Mouse (Mus musculus): Measurements from ENCODE around the gene H2-DMb2.

Gene H2-DMb2

DNA sequence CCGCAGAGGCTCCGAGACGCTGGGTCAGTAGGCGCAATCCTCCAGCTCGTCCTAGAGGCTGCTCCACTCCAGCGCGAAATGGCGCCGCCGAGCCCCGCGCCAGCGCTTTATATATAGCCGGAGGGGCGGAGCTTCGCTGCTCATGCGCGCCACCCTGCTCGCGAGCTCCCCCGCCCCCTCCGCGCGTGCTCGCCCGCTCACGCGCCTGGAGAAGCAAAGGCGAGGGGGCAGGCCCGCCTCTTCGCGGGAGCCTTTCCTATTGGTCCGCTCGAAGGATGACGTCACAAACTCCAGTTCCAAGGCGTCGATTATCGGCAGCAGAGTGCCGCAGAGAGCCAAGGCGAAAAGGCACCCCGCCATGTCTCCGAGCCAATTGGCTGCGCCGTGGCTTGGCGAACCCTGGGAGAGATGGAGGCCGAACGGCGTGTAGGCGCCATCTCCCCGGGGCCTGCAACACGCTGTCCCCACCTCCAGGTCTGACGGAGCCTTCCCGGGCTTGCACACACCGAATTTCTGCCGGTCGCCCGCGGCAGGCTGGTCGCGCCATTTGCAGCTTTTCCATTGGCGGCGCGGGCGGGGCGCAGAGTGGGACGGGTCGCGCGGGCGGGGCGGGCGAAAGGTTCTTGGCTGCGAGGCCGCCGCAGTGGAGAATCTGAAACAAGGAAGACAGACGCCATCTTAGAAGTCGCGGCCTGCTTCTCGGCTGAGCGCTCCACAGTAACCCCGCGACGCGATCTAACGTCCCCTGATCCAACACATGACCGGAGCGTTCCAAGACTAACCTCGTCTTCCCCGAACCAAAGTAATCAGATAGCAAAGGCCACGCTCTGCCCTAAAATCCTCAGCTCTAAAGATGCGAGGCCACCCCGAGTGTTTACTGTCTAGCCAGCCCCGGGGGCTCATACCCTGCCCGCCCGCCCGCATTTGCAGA lies 23.6 kb upstream of the H2-DMb2 start, which contains the start of gene H2-DMa:
H2-DMa (plus strand) TSS at position 293 of the 931 bp plus-strand sequence.
- DNase-seq: peak; percentile 99

DNA sequence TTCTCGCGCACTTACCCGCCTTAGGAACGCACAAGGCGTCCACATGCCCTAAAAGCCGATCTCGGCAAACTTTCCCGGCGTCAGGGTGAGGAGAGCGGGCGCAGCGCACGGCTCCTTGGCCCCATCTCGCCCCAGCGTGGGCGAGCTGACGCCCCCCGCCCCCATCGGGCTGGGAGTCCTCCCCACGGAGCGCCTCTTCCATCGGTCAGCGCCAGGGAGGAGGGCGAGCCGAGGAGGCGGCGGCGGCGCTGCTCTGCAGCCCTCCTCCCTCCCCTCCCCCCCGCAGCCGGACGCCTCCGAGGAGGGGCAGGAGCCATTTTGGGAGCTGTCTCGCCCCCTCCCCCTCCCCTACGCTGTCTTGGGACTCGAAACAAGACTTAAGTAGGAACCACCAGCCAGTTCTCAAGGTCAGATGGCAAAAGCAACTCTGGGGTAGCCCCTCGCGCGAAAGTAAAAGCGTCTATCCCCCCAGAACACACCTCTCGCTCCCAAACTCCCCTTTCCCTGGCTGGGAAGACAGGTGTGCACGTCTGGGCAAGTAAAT lies 22.9 kb upstream of the H2-DMb2 start:
- DNase-seq: peak; percentile 88

DNA sequence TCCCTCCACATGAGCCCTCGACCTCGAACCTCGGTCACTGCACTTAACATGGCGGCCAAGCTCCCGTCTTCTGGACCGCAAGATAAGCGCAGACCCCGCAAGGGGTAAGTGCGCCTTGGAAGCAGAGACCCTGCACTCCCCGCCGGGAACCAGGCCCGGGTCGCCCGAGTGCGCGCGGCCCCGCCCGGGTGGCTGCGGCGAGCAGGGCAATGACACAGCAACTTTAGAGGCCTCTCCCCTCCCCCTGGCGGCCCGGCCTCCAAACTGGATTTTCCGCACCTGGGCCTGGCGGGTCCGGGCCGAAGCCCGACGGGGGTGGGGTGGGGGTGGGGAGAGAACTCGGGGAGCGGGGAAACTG lies 22.3 kb upstream of the H2-DMb2 start:
- peak; percentile 83 for DNase-seq

DNA sequence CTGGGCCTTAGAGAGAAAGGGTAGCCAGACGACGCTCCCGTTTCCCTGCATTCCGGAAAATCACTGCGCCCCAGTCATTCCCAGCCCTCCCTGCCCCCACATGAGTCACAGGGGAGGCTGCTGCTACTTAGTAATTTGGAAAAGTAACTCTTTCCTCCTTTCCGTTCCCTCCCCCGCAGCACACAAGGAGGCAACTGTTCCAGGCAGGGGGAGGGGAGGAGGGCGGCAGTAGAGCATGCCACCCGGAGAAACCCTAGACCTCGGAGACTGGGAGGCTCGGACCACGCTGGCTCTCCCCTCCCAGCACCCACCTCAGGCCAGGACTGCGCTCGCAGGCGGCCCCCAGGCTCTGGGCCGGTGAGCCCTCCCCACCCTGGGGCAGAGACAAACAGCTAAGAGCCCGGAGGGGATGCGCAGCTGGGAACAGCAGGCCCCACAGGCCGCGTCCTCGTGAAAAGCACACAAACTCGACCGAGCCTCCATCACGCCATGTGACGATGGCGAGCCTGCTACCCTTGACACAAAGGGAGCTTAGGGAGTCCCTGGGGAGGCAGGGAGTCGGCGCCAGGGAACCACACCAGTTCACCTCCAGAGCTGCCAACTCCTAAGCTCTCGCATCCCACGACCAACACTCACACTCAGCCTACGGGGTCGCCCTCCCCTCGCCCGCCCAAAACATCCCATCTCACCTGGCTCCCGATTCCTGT lies 21.8 kb upstream of the H2-DMb2 start:
- peak; percentile 80 for DNase-seq

DNA sequence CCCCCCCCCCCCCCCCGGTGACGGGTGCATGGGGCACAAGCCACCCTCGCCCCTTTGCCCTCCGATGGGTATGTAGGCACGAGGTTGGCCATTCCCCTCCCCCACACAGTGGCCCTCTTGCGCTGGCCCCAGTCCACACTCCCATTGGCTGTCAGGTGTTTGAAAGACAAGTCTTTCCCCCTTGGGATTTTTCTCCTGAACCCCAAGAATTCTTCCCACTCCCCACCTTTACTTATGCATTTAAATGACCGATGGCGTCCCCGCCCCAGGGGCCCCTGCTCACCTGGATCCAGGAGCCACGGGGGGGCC lies 21.3 kb upstream of the H2-DMb2 start:
- DNase-seq: peak; percentile 79

DNA sequence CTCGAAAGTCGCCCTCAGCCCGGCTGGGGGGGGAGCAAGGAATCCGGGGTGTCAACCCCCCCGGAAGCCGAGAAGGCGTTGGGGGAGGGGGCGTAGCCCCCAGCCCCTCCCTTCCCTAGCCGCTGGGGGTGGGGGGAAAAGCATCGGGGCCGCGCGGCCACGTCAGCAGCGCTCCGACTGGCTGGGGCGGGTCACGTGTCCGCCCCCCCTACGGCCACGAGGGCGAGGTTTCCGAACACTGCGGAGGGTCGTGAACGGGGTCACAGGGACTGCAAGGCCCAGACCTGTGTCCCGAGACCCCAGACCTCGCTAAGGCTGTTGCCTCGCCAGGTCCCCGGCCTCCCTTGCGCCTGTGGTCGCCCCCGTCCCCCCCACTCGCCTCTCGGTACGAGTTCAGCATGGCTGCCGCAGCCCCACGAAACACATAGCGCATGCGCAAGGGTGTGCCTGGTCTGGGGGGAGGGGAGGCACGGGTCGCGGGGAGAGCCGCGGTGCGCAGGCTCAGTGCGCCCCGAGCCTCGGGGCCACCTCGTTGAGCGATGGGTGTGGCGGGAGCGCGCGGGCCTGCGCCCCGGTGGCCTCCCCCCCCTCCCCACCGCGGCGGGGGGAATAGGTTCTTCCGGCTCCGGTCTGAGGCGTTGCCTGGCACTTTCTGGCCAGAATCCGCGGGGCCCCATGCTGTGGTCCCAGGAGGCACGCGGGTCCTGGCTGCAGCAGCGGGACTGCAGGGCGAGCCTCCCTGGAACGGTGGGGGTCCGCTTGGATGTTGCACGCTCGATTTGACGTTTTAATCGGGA lies 20.7 kb upstream of the H2-DMb2 start, which contains the start of gene Brd2:
Brd2 (minus strand) TSS at position 447 of the 797 bp plus-strand sequence.
- DNase-seq: peak; percentile 98

DNA sequence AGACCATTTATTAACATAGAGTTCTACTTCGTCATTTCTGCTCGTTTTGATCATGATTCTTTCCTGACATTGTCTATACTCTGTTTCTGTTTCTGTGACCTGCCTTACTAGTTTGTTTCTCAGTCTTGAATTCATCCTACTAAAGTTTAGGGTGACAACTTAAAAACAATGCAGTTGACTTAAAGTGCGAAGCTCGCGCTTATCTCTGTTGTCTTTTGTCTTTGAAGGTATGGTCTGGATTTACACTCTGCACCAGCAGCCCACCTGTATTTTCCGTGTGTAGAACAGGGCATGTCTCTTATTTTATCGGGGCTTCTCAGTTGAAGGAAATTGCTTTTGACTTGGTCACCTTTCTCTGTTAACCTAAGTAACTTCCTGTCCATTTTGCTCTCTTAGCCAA lies 20.0 kb upstream of the H2-DMb2 start:
- DNase-seq: no peak

DNA sequence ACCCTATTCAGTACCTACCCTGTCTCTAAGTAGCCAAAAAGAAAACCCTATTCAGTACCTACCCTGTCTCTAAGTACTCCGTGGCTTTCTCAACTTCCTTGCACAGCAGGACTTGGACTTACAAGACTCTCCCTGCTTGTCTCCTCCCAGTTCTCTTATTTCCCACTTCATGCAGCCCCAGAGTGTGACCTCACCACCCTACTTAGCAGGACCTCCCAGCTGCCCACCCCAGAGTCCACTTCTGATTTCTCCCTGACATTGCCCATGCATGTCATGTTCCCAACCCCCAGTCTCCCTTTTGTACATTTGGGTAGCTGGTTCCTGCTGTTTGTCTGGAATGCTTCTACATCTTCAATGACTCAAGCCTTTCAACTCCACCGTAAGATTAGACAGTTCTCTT lies 19.6 kb upstream of the H2-DMb2 start:
- DNase-seq: peak; percentile 28

DNA sequence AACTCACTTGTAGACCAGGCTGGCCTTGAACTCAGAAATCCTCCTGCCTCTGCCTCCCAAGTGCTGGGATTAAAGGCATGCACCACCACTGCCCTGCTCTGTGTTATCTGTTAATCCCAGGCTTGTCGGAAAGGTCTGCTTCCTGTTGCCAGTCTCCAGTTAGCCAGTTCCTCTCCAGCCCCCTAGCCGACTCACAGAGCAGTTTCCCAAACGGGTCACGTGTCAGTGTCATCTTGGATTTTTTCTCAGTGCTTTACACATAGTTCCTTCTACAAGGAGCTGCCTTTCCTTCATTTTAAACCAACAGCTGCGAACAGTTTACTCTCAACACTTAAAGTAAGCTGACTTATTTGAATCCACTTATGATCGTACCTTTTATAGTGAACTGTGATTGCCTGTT lies 18.5 kb upstream of the H2-DMb2 start:
- DNase-seq: no peak

DNA sequence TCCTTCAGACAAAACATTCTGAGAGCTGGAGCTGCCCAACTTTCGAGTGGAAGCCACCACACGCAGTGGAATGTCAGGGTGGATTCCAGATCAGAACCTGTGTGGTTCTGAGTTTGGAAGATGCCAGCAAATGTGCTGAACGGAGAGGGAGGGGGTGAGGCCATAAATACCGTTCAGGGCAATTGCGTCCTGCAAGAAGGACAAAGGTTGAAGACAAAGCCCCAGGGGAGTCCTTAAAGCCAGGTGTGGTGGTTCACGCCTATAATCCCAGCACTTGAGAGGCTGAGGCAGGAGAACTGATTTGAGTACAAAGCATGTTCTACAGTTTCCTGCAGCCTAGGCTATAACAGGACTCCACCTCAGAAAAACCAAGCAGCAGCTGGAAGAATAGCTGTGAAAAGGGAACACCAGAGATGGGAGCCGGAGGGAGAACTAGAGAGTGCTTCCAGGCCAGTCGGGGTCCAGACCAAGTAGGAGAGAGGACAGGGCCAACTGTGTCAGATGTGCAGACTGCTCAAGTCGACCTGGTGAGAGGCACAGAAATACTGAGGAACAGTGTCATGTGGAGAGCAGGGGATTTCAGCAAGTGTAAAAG lies 16.2 kb upstream of the H2-DMb2 start:
- no peak for DNase-seq

DNA sequence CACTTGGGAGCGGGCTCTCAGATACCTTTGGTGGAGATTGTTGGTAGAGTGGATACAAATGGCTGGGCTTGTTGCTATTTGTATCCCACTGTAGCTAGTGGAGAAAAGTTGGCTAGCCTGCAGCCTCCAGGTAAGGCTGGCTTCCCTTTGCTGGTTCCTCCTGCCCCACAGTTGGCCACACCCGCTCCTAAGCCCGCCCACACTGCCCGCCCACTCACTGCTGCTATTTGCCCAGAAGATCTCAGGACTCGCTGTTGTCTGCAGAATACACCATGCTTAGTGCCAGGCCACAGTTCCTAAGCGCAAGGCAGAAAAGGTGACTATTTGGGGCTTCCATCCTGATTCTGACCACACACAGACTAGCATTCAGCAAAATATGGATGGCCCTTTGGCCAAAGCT lies 15.6 kb upstream of the H2-DMb2 start:
- DNase-seq: peak; percentile 49

DNA sequence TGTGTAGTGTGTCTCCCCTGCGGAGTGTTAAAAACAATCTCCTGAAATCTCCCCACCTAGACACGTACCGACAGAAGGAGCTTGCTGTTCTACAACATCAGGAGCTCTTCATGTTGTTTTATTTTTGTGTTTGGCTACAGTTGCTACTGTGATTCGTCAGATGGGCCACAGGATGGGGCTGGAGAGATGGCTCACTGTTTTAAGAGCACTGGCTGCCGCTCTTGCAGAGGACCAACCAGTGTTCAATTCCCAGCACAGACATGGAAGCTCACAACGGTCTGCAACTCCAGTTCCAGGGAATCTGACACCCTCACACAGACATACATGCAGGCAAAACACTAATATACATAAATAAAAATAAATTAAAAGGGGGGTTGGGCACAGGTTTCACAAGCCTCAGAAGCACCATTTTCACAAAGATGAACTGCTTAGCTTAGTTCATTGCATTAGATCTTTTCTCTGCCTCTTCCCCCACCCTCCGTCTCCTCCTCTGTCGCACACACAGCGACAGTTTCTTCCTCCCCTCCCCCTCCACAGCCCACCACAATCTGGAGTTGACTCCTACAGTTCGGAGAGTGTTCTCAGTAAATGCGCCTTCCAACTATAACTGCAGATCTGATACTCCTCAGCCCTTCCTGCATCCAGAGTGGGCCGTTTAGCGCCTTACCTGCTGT lies 14.7 kb upstream of the H2-DMb2 start:
- no peak for DNase-seq

DNA sequence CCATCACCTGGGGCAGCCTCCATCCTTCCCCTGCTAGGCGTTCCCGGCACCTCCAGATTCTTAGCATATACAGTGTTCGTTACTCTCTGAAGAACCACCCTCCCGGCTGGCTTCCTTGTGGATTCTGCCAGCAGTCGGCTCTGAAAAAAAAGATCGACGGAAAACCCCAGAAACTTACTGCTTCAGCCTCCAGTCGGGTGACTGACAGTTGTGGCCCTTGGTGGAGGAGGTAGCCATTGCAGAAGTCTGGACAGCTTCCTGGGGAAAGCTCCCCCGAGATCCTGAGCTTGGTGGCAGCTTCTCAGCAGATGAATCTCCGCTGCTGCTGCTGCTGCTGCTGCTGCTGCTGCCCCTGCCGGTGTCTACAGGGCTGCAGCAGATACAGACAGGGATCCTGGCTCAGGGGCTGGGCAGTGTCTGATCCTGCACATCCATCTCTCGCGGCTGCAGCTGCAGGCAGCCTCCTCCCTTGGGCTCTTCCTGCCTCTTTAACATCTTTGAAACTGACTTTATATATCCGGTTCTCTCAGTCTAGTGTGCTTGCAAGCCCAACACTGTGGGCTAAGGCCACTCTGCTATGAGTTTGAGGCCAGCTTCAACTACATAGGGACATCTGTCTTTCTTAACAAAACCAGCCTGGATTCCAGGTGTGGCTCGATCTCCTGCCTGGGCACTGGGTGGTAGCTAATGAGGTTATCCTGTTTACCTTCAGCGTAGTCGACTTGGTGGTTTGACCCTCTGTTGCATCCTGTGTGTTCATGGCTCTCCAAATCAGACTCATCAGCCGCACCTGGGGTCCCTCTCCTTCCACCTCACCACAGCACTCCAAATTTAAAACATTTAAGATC lies 13.9 kb upstream of the H2-DMb2 start:
- DNase-seq: no peak

DNA sequence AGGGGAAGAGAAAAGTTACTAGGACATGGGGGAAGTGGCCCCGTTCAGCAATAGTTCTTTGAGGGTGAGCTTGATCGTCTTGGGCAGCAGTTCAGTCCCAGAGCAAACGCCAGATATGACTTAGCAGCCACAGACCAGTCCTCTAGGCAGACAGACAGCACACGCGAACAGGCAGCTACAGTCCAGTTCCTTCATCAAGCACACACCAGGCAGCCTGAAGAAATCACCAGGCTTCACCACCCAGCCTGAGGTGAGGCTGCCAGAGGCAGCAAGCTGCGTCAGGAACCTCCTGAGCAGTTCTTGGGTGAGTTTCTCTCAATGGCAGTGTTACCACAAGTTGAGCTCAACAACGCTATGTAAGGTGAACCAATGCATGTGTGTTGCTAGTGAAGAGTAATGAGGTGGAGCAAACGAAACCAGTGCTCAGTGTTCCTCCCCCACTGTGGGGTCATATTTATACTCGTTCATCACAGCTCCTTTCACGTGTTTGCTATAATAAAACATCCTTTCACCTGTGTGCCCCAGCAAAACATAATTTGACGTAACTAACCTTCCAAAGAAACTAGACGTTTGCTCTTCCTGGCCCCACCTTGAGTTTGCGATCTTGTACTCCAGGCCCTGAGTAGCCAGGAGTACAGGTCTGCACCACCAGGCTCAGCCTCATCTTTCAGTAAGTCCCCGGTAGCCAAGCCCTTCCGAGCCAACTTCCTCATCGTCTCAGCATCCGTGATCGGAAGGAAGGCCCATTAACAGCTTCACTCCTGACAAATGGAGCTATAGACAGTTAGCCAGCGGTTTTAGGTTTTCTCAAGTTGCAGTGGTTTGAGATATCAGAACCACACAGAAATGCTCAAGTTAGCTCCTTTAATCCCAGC lies 12.8 kb upstream of the H2-DMb2 start:
- DNase-seq: no peak

DNA sequence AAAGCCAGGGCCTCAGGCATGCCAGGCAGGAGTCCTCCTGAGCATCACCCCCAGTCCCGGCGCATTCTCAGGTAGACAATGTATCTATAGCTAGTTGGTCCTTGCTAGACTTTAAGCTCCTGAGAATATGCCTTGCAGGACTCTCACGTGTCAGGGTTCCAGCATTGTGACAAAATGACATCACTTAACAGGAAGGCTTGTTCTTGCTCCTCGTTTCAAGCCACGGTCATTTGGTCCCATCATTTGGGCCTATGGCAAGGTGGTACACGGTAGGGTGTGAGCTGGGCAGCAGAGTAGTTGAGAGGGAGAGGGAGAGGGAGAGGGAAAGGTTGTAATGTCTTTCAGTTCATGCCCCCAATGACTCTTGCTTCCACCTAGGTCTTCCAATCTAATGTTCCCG lies 11.2 kb upstream of the H2-DMb2 start:
- DNase-seq: no peak

DNA sequence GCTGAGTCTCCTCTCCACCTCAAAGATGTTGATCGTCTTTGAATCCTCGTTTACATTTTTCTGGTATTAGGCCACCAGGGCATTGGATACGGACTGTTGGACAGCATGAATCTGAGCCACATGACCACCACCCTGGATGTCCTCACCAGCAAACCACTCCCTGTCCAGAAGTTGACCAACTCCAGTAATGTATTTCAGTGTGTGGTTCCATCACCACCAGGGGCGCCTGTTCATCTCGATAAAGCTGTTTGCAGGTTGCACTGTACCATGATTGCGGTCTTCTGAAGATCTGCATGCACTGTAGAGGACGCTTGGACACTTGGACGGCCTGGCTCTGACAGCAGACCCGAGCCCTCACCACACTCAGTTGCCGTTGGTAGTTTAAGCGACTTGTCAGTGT lies 9.8 kb upstream of the H2-DMb2 start:
- DNase-seq: no peak

DNA sequence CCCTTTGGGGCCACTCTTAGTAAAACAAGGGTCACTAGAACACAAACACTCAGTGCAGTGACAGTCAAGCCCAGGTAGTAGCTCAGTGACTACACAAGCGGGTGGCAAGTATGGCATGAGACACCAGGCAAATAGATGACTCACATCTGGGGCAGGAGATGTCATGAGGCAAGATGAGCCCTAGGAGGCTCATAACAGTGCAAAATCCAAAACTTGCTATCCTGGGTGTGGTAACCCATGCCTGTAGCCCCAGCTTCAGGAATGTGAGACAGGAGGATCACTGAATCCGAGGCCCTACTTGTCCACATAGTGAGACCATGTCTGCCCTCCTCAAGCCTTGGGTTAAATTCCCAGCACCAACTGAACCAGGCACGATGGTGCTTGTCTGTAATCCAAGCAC lies 8.7 kb upstream of the H2-DMb2 start:
- no peak for DNase-seq

DNA sequence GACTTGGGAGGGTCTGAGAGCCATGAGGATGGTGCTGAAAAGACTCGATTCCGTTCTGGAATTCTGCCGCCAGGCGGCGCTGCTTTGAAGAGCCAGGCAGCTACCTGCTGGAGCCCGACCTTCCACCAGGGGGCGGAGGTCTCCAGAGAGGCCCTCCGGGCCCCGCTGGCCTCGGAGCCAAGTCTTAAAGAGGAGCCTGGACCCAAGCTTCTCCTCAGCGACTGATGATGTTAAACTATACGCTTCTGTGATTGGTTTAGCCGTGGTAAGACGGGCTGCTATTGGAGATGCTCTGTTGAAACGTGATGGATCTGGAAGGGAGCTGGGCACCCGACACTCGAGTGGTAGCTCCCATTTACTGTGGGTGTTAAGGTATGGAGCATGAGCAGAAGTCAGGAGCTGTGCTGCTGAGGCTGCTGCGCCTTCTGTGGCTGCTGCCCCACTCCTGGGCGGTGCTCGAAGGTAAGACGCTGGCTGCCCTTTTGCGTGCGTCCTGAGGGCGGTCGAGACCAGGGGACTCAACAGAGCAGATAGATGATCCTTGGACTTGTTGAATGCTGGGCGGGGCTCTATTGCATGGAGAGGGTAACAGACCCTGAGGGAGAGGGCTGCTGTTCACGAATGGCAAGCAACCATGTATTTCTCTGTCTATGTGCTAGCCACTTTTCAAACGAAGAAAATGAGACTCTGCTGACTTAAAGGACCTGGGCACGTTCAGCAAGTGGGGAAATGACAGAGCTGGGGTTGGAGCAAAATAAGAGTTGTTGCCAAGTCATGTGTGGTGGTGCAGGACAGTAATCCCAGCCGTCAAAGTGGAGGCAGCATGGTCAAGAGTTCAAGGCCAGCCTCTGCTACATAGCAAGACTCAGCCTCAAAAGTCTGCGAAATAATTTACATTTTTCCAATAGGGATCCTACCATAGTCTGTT lies 7.5 kb upstream of the H2-DMb2 start:
- DNase-seq: peak; percentile 98

DNA sequence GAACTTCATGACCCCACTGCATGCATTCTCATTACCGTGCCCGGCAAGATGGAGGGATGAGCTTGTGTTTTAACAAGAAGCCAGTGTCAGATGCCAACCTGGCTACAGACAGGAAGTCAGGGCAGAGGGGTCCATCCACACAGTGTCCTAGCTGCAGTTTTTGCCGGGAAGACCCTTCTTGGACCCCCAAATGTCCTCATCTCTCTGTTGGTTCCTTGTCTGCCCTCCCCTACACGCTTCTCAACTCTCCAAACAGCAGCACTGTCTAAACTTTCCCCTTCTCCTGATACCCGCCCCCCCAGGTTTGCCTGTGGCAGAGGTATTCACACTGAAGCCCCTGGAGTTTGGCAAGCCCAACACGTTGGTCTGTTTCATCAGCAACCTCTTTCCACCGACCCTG lies 5.5 kb upstream of the H2-DMb2 start:
- no peak for DNase-seq

All from cerebellum, adult 11 months (tissue).